12 mouse cellular contexts compared by ENCODE assay signal in genomic region chr1:92177196-92177595, GRCm38 (mm10). TPM values are rescaled to one million over a fixed set of nuclear protein-coding genes. Genes with fewer than 3 reads are reported as not detected.
DNase-seq lines count a peak whose midpoint lies in the region; ATAC-seq lines count a peak whose summit lies in the region.
"Had no signal": no experiment of that assay in that cellular context is flagged by ENCODE, and none has a peak within 500 bp of the region (broad histone marks: within the 10 kb centered on the region; RNA-seq: fewer than 3 reads in every experiment).

No protein-coding gene starts in this region.

- no peaks in the 10 kb centered on the region for H3K27me3 ChIP-seq in heart, embryonic 11.5 days (ENCODE audit: control insufficient read depth, insufficient read depth, low read length)
- H3K27me3 ChIP-seq in embryonic facial prominence, embryonic 12.5 days = no peaks in the 10 kb centered on the region
- H3K27me3 ChIP-seq in midbrain, embryonic 15.5 days (replicated peaks) = no peaks in the 10 kb centered on the region

- no peak for ATAC-seq in heart, embryonic 11.5 days (replicated peaks; ENCODE audit: insufficient number of reproducible peaks, low FRiP score, low TSS enrichment)
- no peak for ATAC-seq in embryonic facial prominence, embryonic 12.5 days (ENCODE audit: insufficient number of reproducible peaks, insufficient read depth, low FRiP score, low TSS enrichment)
- ATAC-seq in midbrain, embryonic 15.5 days (replicated peaks) = no peak

- H3K4me2 ChIP-seq in heart, embryonic 11.5 days = peak overlapping the region; percentile 22
- H3K4me2 ChIP-seq in embryonic facial prominence, embryonic 12.5 days (replicated peaks) = peak overlapping the region; percentile 76; the same call in 1 of the 2 replicates
- peak overlapping the region; percentile 77; the same call in 1 of the 2 replicates for H3K4me2 ChIP-seq in midbrain, embryonic 15.5 days

- H3K9ac ChIP-seq in heart, embryonic 11.5 days (ENCODE audit: low read depth, low read length) = no peak overlapping the region
- H3K9ac ChIP-seq in embryonic facial prominence, embryonic 12.5 days = no peak overlapping the region
- no peak overlapping the region for H3K9ac ChIP-seq in midbrain, embryonic 15.5 days

- peaks cover 39% of the 10 kb centered on the region for H3K4me1 ChIP-seq in heart, embryonic 11.5 days (ENCODE audit: control insufficient read depth, insufficient read depth, low read length)
- H3K4me1 ChIP-seq in embryonic facial prominence, embryonic 12.5 days = peaks cover 39% of the 10 kb centered on the region
- H3K4me1 ChIP-seq in midbrain, embryonic 15.5 days = peaks cover 52% of the 10 kb centered on the region

- intact Hi-C loops in heart, postnatal 25 days (cut with DNase I) = loop anchor here (2.0 to 10.0 kb wide), 3 partner anchors 40 to 278 kb away; no protein-coding TSS in a partner anchor

- no peak for DNase-seq in heart, postnatal 25 days (ENCODE audit: low spot score)
- DNase-seq in heart, postnatal 4 days = peak; percentile 21
- no peak for DNase-seq in gastrocnemius, postnatal 10 days
- no peak for DNase-seq in retina, embryonic 14.5 days (ENCODE audit: low spot score)
- no peak for DNase-seq in spleen, postnatal 10 days (ENCODE audit: low spot score in 2 of 2)
- DNase-seq: adrenal gland, adult 2 months; B cell, adult 2 months; gastrocnemius, postnatal 14 days had no signal

- 68% methylated on average over 3 of the region's 3 CpGs for WGBS in heart, embryonic 11.5 days (ENCODE audit: insufficient replicate concordance)
- WGBS in embryonic facial prominence, embryonic 12.5 days = 70% methylated on average over 3 of the region's 3 CpGs
- 59% methylated on average over 3 of the region's 3 CpGs for WGBS in midbrain, embryonic 15.5 days

- H3K27ac ChIP-seq in heart, embryonic 11.5 days (ENCODE audit: low read depth, low read length) = no peak overlapping the region
- H3K27ac ChIP-seq in embryonic facial prominence, embryonic 12.5 days = no peak overlapping the region
- no peak overlapping the region for H3K27ac ChIP-seq in midbrain, embryonic 15.5 days

- H3K9me3 ChIP-seq in heart, embryonic 11.5 days (replicated peaks; ENCODE audit: control insufficient read depth, low read length) = no peaks in the 10 kb centered on the region
- H3K9me3 ChIP-seq in embryonic facial prominence, embryonic 12.5 days = no peaks in the 10 kb centered on the region
- H3K9me3 ChIP-seq in midbrain, embryonic 15.5 days = no peaks in the 10 kb centered on the region
- H3K9me3 ChIP-seq: megakaryocyte, embryonic 14.5 days had no signal

- no peaks in the 10 kb centered on the region for H3K36me3 ChIP-seq in heart, embryonic 11.5 days (ENCODE audit: control insufficient read depth, insufficient read depth, low read length)
- H3K36me3 ChIP-seq in embryonic facial prominence, embryonic 12.5 days = no peaks in the 10 kb centered on the region
- H3K36me3 ChIP-seq in midbrain, embryonic 15.5 days (replicated peaks) = no peaks in the 10 kb centered on the region

- H3K4me3 ChIP-seq in heart, embryonic 11.5 days (ENCODE audit: low read depth, low read length) = no peak overlapping the region
- H3K4me3 ChIP-seq in embryonic facial prominence, embryonic 12.5 days = no peak overlapping the region
- H3K4me3 ChIP-seq in midbrain, embryonic 15.5 days = no peak overlapping the region
- H3K4me3 ChIP-seq: megakaryocyte, embryonic 14.5 days had no signal

RNA-seq across cellular contexts. Expression of gene Hdac4, which starts 18.3 kb away (rescaled TPM):
- 11.4 and 12.5 TPM in 2 replicates for polyA plus RNA-seq in heart, embryonic 11.5 days (2014; fragmentation: Nextera tagmentation; extraction: Ambion mirVana)
- total RNA-seq in heart, postnatal 25 days (2021) = 10 to 100 TPM; 36.1 to 51.8 TPM
- 24.2 and 30.7 TPM in 2 replicates for polyA plus RNA-seq in embryonic facial prominence, embryonic 12.5 days (2016; fragmentation: Nextera tagmentation; extraction: Ambion mirVana)
- 10 to 100 TPM; 33.3 to 36.3 TPM for total RNA-seq in heart, postnatal 4 days (2021)
- polyA plus RNA-seq in midbrain, embryonic 15.5 days (2015; fragmentation: Nextera tagmentation; extraction: Ambion mirVana) = 27.9 and 30.9 TPM in 2 replicates
- total RNA-seq in gastrocnemius, postnatal 10 days (2021) = 10 to 100 TPM; 54.9 to 60.0 TPM

Comparison
In these comparisons a context has a peak if more than half of its experiments do, and no peak if none do; other contexts are left out.
1. H3K4me2 ChIP-seq: peak in every context shown above with its lines; median percentile 77 in midbrain, embryonic 15.5 days; 76 in embryonic facial prominence, embryonic 12.5 days; 22 in heart, embryonic 11.5 days.